Mouse (Mus musculus) ES-E14 (cell line): ENCODE data around the gene Ttll10. TPM values are rescaled to one million over a fixed set of nuclear protein-coding genes. Genes with fewer than 3 reads are reported as not detected.

Source experiments
- DNase-seq: peaks from one replicate; pipeline ENCODE4 v3.0.0-alpha.2; 2013; ENCODE audit warnings: low read depth, low spot score
- H3K27ac ChIP-seq: 2 replicates; pipeline ENCODE4 v1.5.1; 2012; ENCODE audit warnings: low read depth, mild to moderate bottlenecking, low read length, moderate library complexity, mixed read lengths; ENCODE audit not compliant: poor library complexity, insufficient read depth, severe bottlenecking
- H3K36me3 ChIP-seq: 2 replicates; pipeline ENCODE4 v1.6.1; 2012; ENCODE audit warnings: mild to moderate bottlenecking, low read length, moderate library complexity, mixed read lengths; ENCODE audit not compliant: control insufficient read depth, poor library complexity, insufficient read depth, severe bottlenecking
- H3K4me1 ChIP-seq, 2 experiments: fragments of 150-350 bp in 1 of 2; sonication (generic) in 1 of 2; 2 replicates each; pipeline ENCODE4 v1.6.1; 2012; ENCODE audit warnings: low read length in 2 of 2, mild to moderate bottlenecking in 1 of 2, mixed read lengths in 1 of 2; ENCODE audit not compliant: control insufficient read depth in 2 of 2, insufficient read depth in 2 of 2, poor library complexity in 1 of 2
- H3K4me3 ChIP-seq, 2 experiments: fragments of 150-350 bp in 1 of 2; sonication (generic) in 1 of 2; 2 replicates each; pipeline ENCODE4 v1.5.1; 2012; ENCODE audit warnings: low read length in 2 of 2, low read depth in 1 of 2, mild to moderate bottlenecking in 1 of 2, mixed read lengths in 1 of 2; ENCODE audit not compliant: insufficient read depth in 1 of 2, poor library complexity in 1 of 2, severe bottlenecking in 1 of 2
- H3K9ac ChIP-seq: 2 replicates; pipeline ENCODE4 v1.6.1; 2012; ENCODE audit warnings: low read depth, mild to moderate bottlenecking, low read length, mixed read lengths; ENCODE audit not compliant: poor library complexity, insufficient read depth, severe bottlenecking
- H3K9me3 ChIP-seq: fragments of 150-350 bp; sonication (generic); 2 replicates; pipeline ENCODE4 v1.6.1; 2012; ENCODE audit warnings: low read depth, mild to moderate bottlenecking, low read length; ENCODE audit not compliant: control insufficient read depth, insufficient read depth
- CHD2 ChIP-seq: IDR thresholded peaks from 2 replicates; pipeline ENCODE4 v1.6.1; 2014; ENCODE audit warnings: mild to moderate bottlenecking, low read depth, low read length, inconsistent platforms
- HCFC1 ChIP-seq: IDR thresholded peaks from 2 replicates; pipeline ENCODE4 v1.6.1; 2012; ENCODE audit warnings: low read length, inconsistent platforms, borderline replicate concordance; ENCODE audit not compliant: insufficient read depth
- MAFK ChIP-seq: IDR thresholded peaks from 2 replicates; pipeline ENCODE4 v1.6.1; 2014; ENCODE audit warnings: mild to moderate bottlenecking, low read depth, low read length, inconsistent platforms; ENCODE audit not compliant: insufficient read depth
- ZC3H11A ChIP-seq: IDR thresholded peaks from 2 replicates; pipeline ENCODE4 v1.6.1; 2012; ENCODE audit warnings: low read depth, mild to moderate bottlenecking, inconsistent platforms, low read length, borderline replicate concordance
- ZNF384 ChIP-seq: IDR thresholded peaks from 2 replicates; pipeline ENCODE4 v1.6.1; 2012; ENCODE audit warnings: low read depth, low read length, inconsistent platforms
- in situ Hi-C, 2 experiments: fragments of 600-800 bp; cut with MboI; formaldehyde crosslinking; loops; one replicate each; pipeline ENCODE4 v1.15.1; 2025; ENCODE audit warnings: low sequenced_read_pairs in 2 of 2, inconsistent platforms in 1 of 2; ENCODE audit not compliant: unreplicated experiment in 2 of 2
- total RNA-seq: library from RNA; depleted of rRNA; stranded (reverse); fragments of 300-350 nt; gene quantifications from 2 replicates; pipeline ENCODE4 v1.2.3, GENCODE M21; 2012

The Ttll10 gene
- total RNA-seq, 1 experiment = 0.22 TPM

- in situ Hi-C loops = no loop called here
- no peak for DNase-seq
- Histone ChIP-seq H3K9me3 (no peaks in the 10 kb centered on the region), H3K36me3 (no peaks in the 10 kb centered on the region), H3K4me3 (no peak overlapping the region), H3K4me1 (peaks cover 2 to 5% of the 10 kb centered on the region in 2 experiments; a peak in 2 of 4 replicates), H3K27ac (no peak overlapping the region; the same call in 1 of the 2 replicates), H3K9ac (no peak overlapping the region)
- TF ChIP-seq MAFK = no peak
- no peak for TF ChIP-seq ZNF384
- TF ChIP-seq ZC3H11A = no peak
- no peak for TF ChIP-seq CHD2
- no peak for TF ChIP-seq HCFC1
These were observed 38.7 kb upstream of the Ttll10 start for GRCm38 (mm10) chr4:156097770-156098366.

GRCm38 (mm10) chr4:156096191-156096590 lies 37.0 kb upstream of the Ttll10 start:
- TF ChIP-seq CHD2 (no peak), MAFK (no peak), ZC3H11A (no peak), HCFC1 (no peak), ZNF384 (no peak)
- no peak for DNase-seq
- no peaks in the 10 kb centered on the region for H3K9me3 ChIP-seq
- no peak overlapping the region for H3K4me3 ChIP-seq
- H3K27ac ChIP-seq = no peak overlapping the region
- in situ Hi-C loops = no loop called here
- no peak overlapping the region for H3K9ac ChIP-seq
- H3K36me3 ChIP-seq = no peaks in the 10 kb centered on the region
- H3K4me1 ChIP-seq = peaks cover 2 to 5% of the 10 kb centered on the region in 2 experiments; a peak in 2 of 4 replicates

GRCm38 (mm10) chr4:156093758-156094157 lies 34.5 kb upstream of the Ttll10 start:
- Histone ChIP-seq H3K4me1 (peaks cover 0 to 5% of the 10 kb centered on the region in 2 experiments; a peak in 1 of 4 replicates), H3K36me3 (no peaks in the 10 kb centered on the region), H3K9me3 (no peaks in the 10 kb centered on the region), H3K4me3 (no peak overlapping the region), H3K9ac (no peak overlapping the region), H3K27ac (no peak overlapping the region)
- TF ChIP-seq HCFC1 (no peak), ZNF384 (no peak), CHD2 (no peak), ZC3H11A (no peak), MAFK (no peak)
- in situ Hi-C loops = no loop called here
- no peak for DNase-seq

GRCm38 (mm10) chr4:156092765-156093164 lies 33.6 kb upstream of the Ttll10 start:
- in situ Hi-C loops = no loop called here
- Histone ChIP-seq H3K36me3 (no peaks in the 10 kb centered on the region), H3K4me1 (peaks cover 0 to under 1% of the 10 kb centered on the region in 2 experiments; a peak in 1 of 4 replicates), H3K9ac (no peak overlapping the region), H3K27ac (no peak overlapping the region), H3K4me3 (no peak overlapping the region), H3K9me3 (no peaks in the 10 kb centered on the region)
- DNase-seq = no peak
- TF ChIP-seq ZNF384 = no peak
- no peak for TF ChIP-seq MAFK
- TF ChIP-seq CHD2 = no peak
- TF ChIP-seq HCFC1 = no peak

- Histone ChIP-seq H3K27ac (no peak overlapping the region), H3K36me3 (no peaks in the 10 kb centered on the region), H3K9ac (no peak overlapping the region), H3K9me3 (no peaks in the 10 kb centered on the region), H3K4me3 (no peak overlapping the region), H3K4me1 (no peaks in the 10 kb centered on the region)
- TF ChIP-seq MAFK (no peak), ZNF384 (no peak)
- in situ Hi-C loops = no loop called here
- DNase-seq = no peak
These were observed 32.0 kb upstream of the Ttll10 start for GRCm38 (mm10) chr4:156091236-156091635.
